Mouse (Mus musculus) G1E (cell line): ENCODE results near the gene Psmd2. TPM values are rescaled to one million over a fixed set of nuclear protein-coding genes. Genes with fewer than 3 reads are reported as not detected.
A peak's percentile ranks its signal among the peaks of the same experiment; 100 is the strongest.

Experiments
- ATAC-seq: 2 replicates; pipeline ENCODE4 v1.8.0; 2016; ENCODE audit warnings: mild to moderate bottlenecking; ENCODE audit not compliant: insufficient number of reproducible peaks, poor library complexity, low FRiP score, severe bottlenecking; ENCODE audit errors: extremely low read depth
- DNase-seq: peaks from one replicate; pipeline ENCODE4 v3.0.0; 2012; ENCODE audit warnings: low spot score
- H3K27me3 ChIP-seq: 2 replicates; pipeline ENCODE4 v1.6.1; 2012; ENCODE audit warnings: mild to moderate bottlenecking, low read length, inconsistent platforms; ENCODE audit not compliant: insufficient read depth
- H3K36me3 ChIP-seq: replicated peaks from 2 replicates; pipeline ENCODE3; 2012; ENCODE audit warnings: mild to moderate bottlenecking, inconsistent platforms
- H3K4me1 ChIP-seq: 2 replicates; pipeline ENCODE4 v1.6.1; 2012; ENCODE audit warnings: low read depth, low read length, inconsistent platforms, mixed read lengths; ENCODE audit not compliant: insufficient read depth
- H3K4me3 ChIP-seq: 2 replicates; pipeline ENCODE4 v1.5.1; 2012; ENCODE audit warnings: low read depth, mild to moderate bottlenecking, inconsistent platforms, low read length, moderate library complexity, mixed read lengths
- H3K9me3 ChIP-seq: replicated peaks from 2 replicates; pipeline ENCODE4 v1.6.1; 2012; ENCODE audit warnings: inconsistent platforms
- CTCF ChIP-seq: IDR thresholded peaks from 2 replicates; pipeline ENCODE4 v1.5.1; 2012; ENCODE audit warnings: low read depth, low read length, inconsistent platforms, mixed read lengths
- GATA1 ChIP-seq: IDR thresholded peaks from 2 replicates; pipeline ENCODE4 v1.6.1; 2012; ENCODE audit warnings: borderline replicate concordance, low read length, inconsistent platforms, mixed read lengths
- GATA2 ChIP-seq: IDR thresholded peaks from 2 replicates; pipeline ENCODE4 v1.6.1; 2012; ENCODE audit warnings: low read depth, low read length, inconsistent platforms, borderline replicate concordance
- POLR2AphosphoS5 ChIP-seq: IDR thresholded peaks from 2 replicates; pipeline ENCODE4 v1.6.1; 2012; ENCODE audit warnings: low read depth, low read length, inconsistent platforms; ENCODE audit not compliant: insufficient replicate concordance
- TAL1 ChIP-seq: conservative IDR thresholded peaks from 2 replicates; pipeline ENCODE4 v1.6.1; 2012; ENCODE audit warnings: low read depth, low read length, inconsistent platforms, mixed read lengths
- polyA plus RNA-seq: library from polyadenylated mRNA; stranded (reverse); fragments of >175 nt; gene quantifications from 2 replicates; pipeline ENCODE4 v1.2.3, GENCODE M21; 2012
- total RNA-seq, 2 experiments: library from RNA; stranded (forward) in 1 of 2; stranded (reverse) in 1 of 2; fragments of 200-1000 nt in 1 of 2; fragments of >200 nt in 1 of 2; fragmentation: Nextera tagmentation in 1 of 2; gene quantifications; 2 replicates each; pipeline ENCODE4 v1.2.3; 2014 to 2017

Psmd2 gene
- total RNA-seq (2014; fragmentation: Nextera tagmentation) = 175 and 205 TPM in 2 replicates
- total RNA-seq (2017) = 246 and 273 TPM in 2 replicates
- 349 and 352 TPM in 2 replicates for polyA plus RNA-seq

DNA sequence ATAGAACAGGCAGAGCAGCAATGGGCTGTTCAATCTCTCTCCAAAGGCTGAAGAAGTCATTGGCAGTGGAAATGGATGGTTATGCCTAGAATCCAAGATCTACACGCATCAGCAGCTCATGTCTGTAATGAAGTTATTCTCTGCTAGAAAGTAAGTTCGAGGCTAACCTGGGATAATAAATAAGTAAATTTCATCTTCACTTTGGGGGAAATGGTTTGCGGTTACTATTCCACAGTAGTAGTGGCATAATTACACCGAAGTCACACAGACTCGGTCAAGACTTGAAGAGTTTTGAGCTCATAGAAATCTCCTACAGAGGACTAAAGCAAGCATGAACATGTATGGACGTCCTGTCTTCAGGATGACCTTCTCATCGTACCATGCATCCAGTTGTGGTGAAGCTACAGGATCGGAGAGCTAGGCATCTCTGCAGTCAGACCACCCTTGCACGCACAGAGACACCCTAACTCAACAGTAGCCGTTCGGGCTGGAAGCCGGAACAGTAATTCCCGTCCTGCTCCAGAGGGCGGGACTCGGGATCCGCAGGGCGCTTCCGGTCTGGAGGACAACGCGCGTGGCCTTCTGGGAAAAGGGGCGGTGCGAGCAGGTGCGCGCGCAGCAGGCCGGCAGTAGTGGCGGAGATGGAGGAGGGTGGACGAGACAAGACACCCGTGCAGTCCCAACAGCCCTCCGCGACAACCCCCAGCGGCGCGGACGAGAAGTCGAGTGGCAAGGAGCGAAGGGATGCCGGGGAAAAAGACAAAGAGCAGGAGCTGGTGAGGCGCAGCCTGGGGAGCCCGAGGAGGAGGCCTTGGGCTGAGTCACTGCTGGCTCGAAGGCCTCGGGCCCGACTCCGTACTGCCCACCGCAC, at the start of gene Psmd2:
Gene Psmd2 (plus strand): TSS at position 577 of the 871 bp plus-strand sequence.
- peak; percentile 77 for DNase-seq
- TF ChIP-seq GATA1 (no peak), TAL1 (no peak), GATA2 (no peak), CTCF (no peak), POLR2AphosphoS5 (peak; percentile 67; the same call in 1 of the 2 replicates)

DNA sequence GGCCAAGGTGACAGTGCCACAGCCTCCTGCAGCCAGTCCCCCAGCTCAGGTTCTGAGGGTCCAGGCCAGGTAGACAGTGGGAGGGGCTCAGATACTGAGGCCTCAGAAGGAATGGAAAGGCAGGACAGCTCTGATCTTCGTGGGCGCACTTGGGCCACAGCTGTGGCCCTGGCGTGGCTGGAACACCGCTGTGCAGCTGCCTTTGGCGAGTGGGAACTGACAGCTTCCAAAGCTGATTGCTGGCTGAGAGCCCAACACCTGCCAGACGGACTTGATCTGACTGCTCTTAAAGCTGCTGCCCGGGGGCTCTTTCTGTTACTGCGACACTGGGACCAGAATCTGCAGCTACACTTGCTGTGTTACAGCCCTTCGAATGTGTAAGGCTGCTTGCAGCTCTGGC, 46.7 kb upstream of the Psmd2 start:
- peaks cover 24% of the 10 kb centered on the region for H3K4me1 ChIP-seq
- ATAC-seq (no peak), DNase-seq (no peak)
- TF ChIP-seq GATA2 (no peak), POLR2AphosphoS5 (no peak), GATA1 (no peak), CTCF (no peak), TAL1 (no peak)
- no peaks in the 10 kb centered on the region for H3K9me3 ChIP-seq
- no peak overlapping the region for H3K4me3 ChIP-seq
- peaks cover 57% of the 10 kb centered on the region for H3K36me3 ChIP-seq
- peaks cover 9% of the 10 kb centered on the region; the same call in 1 of the 2 replicates for H3K27me3 ChIP-seq

More for the DNA sequence above, at the start of gene Psmd2:
- H3K27me3 ChIP-seq = no peaks in the 10 kb centered on the region
- no peaks in the 10 kb centered on the region for H3K9me3 ChIP-seq
- H3K4me1 ChIP-seq = peaks cover 22% of the 10 kb centered on the region
- H3K36me3 ChIP-seq = peaks cover 34% of the 10 kb centered on the region
- H3K4me3 ChIP-seq = peak within 1 kb of the TSS; percentile 85
- ATAC-seq = peak; percentile 87

DNA sequence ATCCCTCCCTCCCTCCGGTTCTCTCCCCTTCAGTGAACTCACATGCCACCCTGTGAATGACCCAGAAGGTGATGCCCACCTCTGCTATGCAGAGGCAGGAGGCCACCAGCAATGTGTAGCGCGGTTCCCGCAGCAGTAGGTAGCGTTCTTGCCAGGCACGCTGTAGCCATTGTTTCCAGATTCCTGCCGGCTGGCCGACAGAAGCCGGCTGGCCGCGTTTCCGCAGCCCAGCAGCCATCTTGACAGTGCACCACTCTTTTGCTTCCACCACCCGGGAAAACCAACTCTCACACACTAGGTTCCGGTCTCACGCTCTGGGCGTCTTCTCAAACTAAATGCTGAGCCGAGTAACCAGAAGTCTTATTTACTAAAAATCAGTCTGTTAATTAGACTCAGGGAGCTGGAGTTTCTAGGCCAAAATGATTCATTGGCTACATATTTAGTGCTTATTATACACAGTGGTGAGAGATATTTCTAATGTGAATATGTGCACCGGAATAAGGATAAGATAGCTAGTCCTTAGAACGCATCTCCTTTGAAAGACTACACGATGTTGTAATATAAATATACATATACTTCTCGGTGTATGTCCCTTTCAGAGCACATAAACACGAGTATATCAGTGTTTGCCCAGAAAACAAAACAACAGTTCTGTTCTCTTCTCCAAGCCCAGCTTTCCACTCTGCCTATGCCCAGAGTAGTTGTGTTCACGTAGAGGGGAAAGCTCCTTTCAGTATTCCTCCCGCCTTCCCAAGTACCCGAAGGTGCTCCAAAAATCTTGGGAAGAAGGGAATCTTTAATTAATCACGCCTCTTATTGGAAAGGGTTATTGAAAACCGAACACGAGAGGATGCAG, 40.7 kb upstream of the Psmd2 start:
- H3K4me3 ChIP-seq = peak overlapping the region; percentile 85
- H3K9me3 ChIP-seq = no peaks in the 10 kb centered on the region
- peaks cover 59% of the 10 kb centered on the region for H3K36me3 ChIP-seq
- TF ChIP-seq GATA2 (no peak), GATA1 (no peak), CTCF (no peak), POLR2AphosphoS5 (no peak)
- H3K27me3 ChIP-seq = no peaks in the 10 kb centered on the region
- ATAC-seq = peak; percentile 41; the same call in 1 of the 2 replicates
- peak; percentile 63 for DNase-seq
- H3K4me1 ChIP-seq = peaks cover 36% of the 10 kb centered on the region

DNA sequence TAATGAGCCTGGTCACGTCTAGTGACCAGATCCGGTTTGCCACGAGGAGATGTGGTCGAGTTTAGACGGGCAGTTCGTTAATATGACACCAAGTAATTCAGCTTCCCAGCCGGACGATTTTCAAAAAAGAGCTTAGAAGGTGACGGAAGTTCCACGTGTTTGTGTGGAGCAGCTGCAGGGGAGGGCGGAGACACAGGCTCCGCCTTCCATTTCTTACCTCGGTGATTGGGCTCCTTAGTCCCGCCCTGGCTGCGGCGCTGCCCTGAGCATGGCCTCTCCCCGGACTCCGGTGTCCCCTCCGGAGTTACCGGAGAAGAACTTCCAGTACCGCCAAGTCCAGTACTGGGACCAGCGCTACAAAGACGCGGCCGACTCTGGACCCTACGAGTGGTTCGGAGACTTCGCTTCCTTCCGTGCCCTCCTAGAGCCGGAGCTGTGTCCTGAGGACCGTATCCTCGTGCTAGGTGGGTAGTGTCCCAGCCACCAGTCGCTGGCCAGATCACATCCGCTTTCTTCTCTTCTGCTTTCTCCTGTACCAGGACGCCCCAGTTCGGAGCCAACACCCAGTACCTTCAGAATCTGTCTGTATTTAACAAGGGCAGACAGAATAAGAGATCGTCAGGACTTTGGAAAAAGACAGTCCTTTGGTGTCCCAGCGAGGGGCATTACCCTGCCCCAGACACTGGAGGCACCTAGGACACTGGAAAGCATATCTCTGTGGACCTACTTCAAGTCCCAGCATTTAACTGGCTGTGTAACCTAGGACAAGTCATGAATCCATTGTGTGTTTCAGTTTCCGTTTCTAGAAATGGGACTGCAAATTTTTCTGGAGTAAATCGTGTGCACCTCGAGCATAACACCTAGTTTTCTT, 39.9 kb upstream of the Psmd2 start, which contains the start of the genes Eef1akmt4, Gm49333 and Alg3:
Gene Eef1akmt4 (plus strand): TSS at position 237 of the 871 bp plus-strand sequence.
Gene Gm49333 (plus strand): TSS at position 254 of the 871 bp plus-strand sequence.
Gene Alg3 (minus strand): TSS at position 379 of the 871 bp plus-strand sequence.
- H3K36me3 ChIP-seq = peaks cover 58% of the 10 kb centered on the region
- H3K9me3 ChIP-seq = no peaks in the 10 kb centered on the region
- H3K4me1 ChIP-seq = peaks cover 36% of the 10 kb centered on the region
- peak within 1 kb of the TSS; percentile 85 for H3K4me3 ChIP-seq
- DNase-seq = peak; percentile 95
- TF ChIP-seq POLR2AphosphoS5 (no peak), GATA2 (no peak), GATA1 (no peak), CTCF (no peak), TAL1 (no peak)
- no peaks in the 10 kb centered on the region for H3K27me3 ChIP-seq
- ATAC-seq = peak; percentile 94
